Mouse (Mus musculus): ENCODE measurements around the gene Otud4.
"Not testable (repeated sequence)": the region's sequence is repeated elsewhere in the genome, so short reads cannot be mapped to it uniquely, and the experiment has no call there.

Otud4 gene

GRCm38 (mm10) chr8:79638707-79639549, 490 bp upstream of the Otud4 start:
- peak; percentile 98 for DNase-seq

GRCm38 (mm10) chr8:79641119-79641518, 1.7 kb downstream of the Otud4 start:
- DNase-seq = no peak

GRCm38 (mm10) chr8:79649569-79649968, 10.2 kb downstream of the Otud4 start:
- no peak for DNase-seq

- no peak for DNase-seq
These were observed 10.9 kb downstream of the Otud4 start for GRCm38 (mm10) chr8:79650158-79650814.

- DNase-seq = no peak
These were observed 14.3 kb downstream of the Otud4 start for GRCm38 (mm10) chr8:79653736-79654135.

GRCm38 (mm10) chr8:79658715-79659114, 19.3 kb downstream of the Otud4 start:
- not testable (repeated sequence) for DNase-seq

- no peak for DNase-seq
These were observed 37.0 kb downstream of the Otud4 start for GRCm38 (mm10) chr8:79676461-79676860.

- no peak for DNase-seq
These were observed 39.6 kb downstream of the Otud4 start for GRCm38 (mm10) chr8:79679005-79679404.

GRCm38 (mm10) chr8:79680083-79680482, 40.7 kb downstream of the Otud4 start:
- not testable (repeated sequence) for DNase-seq

GRCm38 (mm10) chr8:79680555-79680954, 41.1 kb downstream of the Otud4 start:
- peak; percentile 28 for DNase-seq

- no peak for DNase-seq
These were observed 41.5 kb downstream of the Otud4 start for GRCm38 (mm10) chr8:79680965-79681364.

GRCm38 (mm10) chr8:79685927-79686326, 46.5 kb downstream of the Otud4 start:
- DNase-seq = not testable (repeated sequence)

- no peak for DNase-seq
These were observed 53.1 kb downstream of the Otud4 start for GRCm38 (mm10) chr8:79692531-79692930.

GRCm38 (mm10) chr8:79706687-79707086, 67.3 kb downstream of the Otud4 start:
- no peak for DNase-seq

GRCm38 (mm10) chr8:79711064-79711961, 71.9 kb downstream of the Otud4 start, which contains the start of the genes Abce1 and Anapc10:
Gene Abce1 (minus strand): TSS chr8:79711740.
Gene Anapc10 (plus strand): TSS chr8:79711820.
- DNase-seq = peak; percentile 99

GRCm38 (mm10) chr8:79712676-79713075, 73.3 kb downstream of the Otud4 start:
- DNase-seq = no peak

- no peak for DNase-seq
These were observed 82.1 kb downstream of the Otud4 start for GRCm38 (mm10) chr8:79721537-79721936.

- no peak for DNase-seq
These were observed 83.9 kb downstream of the Otud4 start for GRCm38 (mm10) chr8:79723308-79723707.

GRCm38 (mm10) chr8:79724589-79724988, 85.2 kb downstream of the Otud4 start:
- no peak for DNase-seq
